Mouse (Mus musculus): ENCODE results near the gene Mrpl37.

DNA sequence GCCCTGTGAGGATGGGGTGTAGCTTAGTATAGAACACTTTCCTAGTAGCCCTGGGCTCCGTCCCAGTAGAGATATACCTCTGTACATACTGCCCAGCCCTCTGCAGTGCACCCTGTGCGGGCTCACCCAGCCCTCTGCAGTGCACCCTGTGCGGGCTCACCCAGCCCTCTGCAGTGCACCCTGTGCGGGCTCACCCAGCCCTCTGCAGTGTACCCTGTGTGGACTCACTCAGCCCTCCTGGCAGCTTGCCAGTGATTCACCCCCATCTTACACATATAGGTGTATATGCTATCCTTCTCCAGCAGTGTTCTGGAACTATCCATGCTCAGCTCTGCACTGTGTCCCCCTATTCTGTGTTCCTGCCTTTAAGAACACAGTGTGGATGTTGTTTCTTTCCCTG, 12.2 kb upstream of the Mrpl37 start:
- no peak for TF ChIP-seq ZNF384 (IDR thresholded peaks at IDR 0.05; ENCODE audit: low read depth, low read length)
- TF ChIP-seq MAFK (IDR thresholded peaks at IDR 0.05; ENCODE audit: insufficient read depth, low read depth, low read length) = no peak
- no peak for TF ChIP-seq CHD2 (IDR thresholded peaks at IDR 0.05; ENCODE audit: low read depth, low read length)
- TF ChIP-seq ZC3H11A (IDR thresholded peaks at IDR 0.05; ENCODE audit: borderline replicate concordance, low read depth, low read length) = no peak
